Mouse (Mus musculus) hindbrain, embryonic 16.5 days (tissue): ENCODE measurements around the gene Vrk2. TPM values are rescaled to one million over a fixed set of nuclear protein-coding genes. Genes with fewer than 3 reads are reported as not detected.
A peak's percentile ranks its signal among the peaks of the same experiment; 100 is the strongest.

Experiments used
- ATAC-seq: fragments of 200-750 bp; cut with Nextera tagmentation; 2 replicates; pipeline ENCODE4 v1.8.0; 2017; ENCODE audit warnings: moderate TSS enrichment, moderate library complexity
- H3K27ac ChIP-seq: fragments of 300-500 bp; sonication (generic); 2 replicates; pipeline ENCODE4 v1.5.1; 2014; ENCODE audit warnings: low read depth, mild to moderate bottlenecking, control low read depth, low read length, moderate library complexity
- H3K27me3 ChIP-seq: fragments of 300-500 bp; sonication (generic); replicated peaks from 2 replicates; pipeline ENCODE4 v1.6.1; 2014; ENCODE audit warnings: low read length; ENCODE audit not compliant: control insufficient read depth, insufficient read depth
- H3K36me3 ChIP-seq: fragments of 300-500 bp; sonication (generic); 2 replicates; pipeline ENCODE4 v1.6.1; 2014; ENCODE audit warnings: mild to moderate bottlenecking, low read length, moderate library complexity, mixed read lengths; ENCODE audit not compliant: control insufficient read depth, insufficient read depth
- H3K4me1 ChIP-seq: fragments of 300-500 bp; sonication (generic); 2 replicates; pipeline ENCODE4 v1.6.1; 2014; ENCODE audit warnings: low read depth, low read length; ENCODE audit not compliant: control insufficient read depth, insufficient read depth
- H3K4me2 ChIP-seq: fragments of 300-500 bp; sonication (generic); 2 replicates; pipeline ENCODE4 v1.6.1; 2014; ENCODE audit warnings: mild to moderate bottlenecking, low read length, control low read depth, moderate library complexity
- H3K4me3 ChIP-seq: fragments of 300-500 bp; sonication (generic); 2 replicates; pipeline ENCODE4 v1.5.1; 2014; ENCODE audit warnings: mild to moderate bottlenecking, low read length, control low read depth, moderate library complexity
- H3K9ac ChIP-seq: fragments of 300-500 bp; sonication (generic); 2 replicates; pipeline ENCODE4 v1.6.1; 2014; ENCODE audit warnings: low read depth, mild to moderate bottlenecking, control low read depth, low read length, moderate library complexity
- H3K9me3 ChIP-seq: fragments of 300-500 bp; sonication (generic); 2 replicates; pipeline ENCODE4 v1.6.1; 2014; ENCODE audit warnings: mild to moderate bottlenecking, low read length, moderate library complexity; ENCODE audit not compliant: control insufficient read depth
- WGBS: fragments of 180-500 bp; shearing (Covaris S2); extraction: QIAGEN DNeasy Blood & Tissue Kit; methylation state at CpG from one replicate; pipeline ENCODE4 v1.1.7; 2014; 5-methylcytosine and 5-hydroxymethylcytosine counted together
- polyA plus RNA-seq: library from polyadenylated mRNA; unstranded; fragments of >200 nt; fragmentation: Nextera tagmentation; extraction: Ambion mirVana; gene quantifications from 2 replicates; pipeline ENCODE4 v1.2.1, GENCODE M21; 2015

The Vrk2 gene
- polyA plus RNA-seq, 1 experiment from 2014 or later, result 3.5 TPM

GRCm38 (mm10) chr11:26601571-26602175, 7.9 kb upstream of the Vrk2 start:
- H3K27me3 ChIP-seq, result no peaks in the 10 kb centered on the region
- H3K9me3 ChIP-seq, result no peaks in the 10 kb centered on the region
- no peak overlapping the region for H3K4me3 ChIP-seq
- 89% methylated on average over 2 of the region's 2 CpGs for WGBS
- no peak overlapping the region for H3K4me2 ChIP-seq
- no peak overlapping the region for H3K9ac ChIP-seq
- no peak for ATAC-seq
- no peak overlapping the region for H3K27ac ChIP-seq
- H3K4me1 ChIP-seq, result no peaks in the 10 kb centered on the region
- H3K36me3 ChIP-seq, result no peaks in the 10 kb centered on the region

GRCm38 (mm10) chr11:26600692-26601091, 6.9 kb upstream of the Vrk2 start:
- Histone ChIP-seq H3K27ac (no peak overlapping the region), H3K4me3 (no peak overlapping the region), H3K9me3 (no peaks in the 10 kb centered on the region), H3K27me3 (no peaks in the 10 kb centered on the region), H3K4me1 (no peaks in the 10 kb centered on the region), H3K36me3 (no peaks in the 10 kb centered on the region), H3K9ac (no peak overlapping the region), H3K4me2 (no peak overlapping the region)
- ATAC-seq, result no peak
- WGBS, result 82% methylated on average over 4 of the region's 4 CpGs

GRCm38 (mm10) chr11:26598876-26599275, 5.1 kb upstream of the Vrk2 start:
- Histone ChIP-seq H3K27me3 (no peaks in the 10 kb centered on the region), H3K4me3 (no peak overlapping the region), H3K4me2 (no peak overlapping the region), H3K27ac (no peak overlapping the region), H3K36me3 (no peaks in the 10 kb centered on the region), H3K4me1 (no peaks in the 10 kb centered on the region), H3K9me3 (no peaks in the 10 kb centered on the region), H3K9ac (no peak overlapping the region)
- 90% methylated on average over 1 of the region's 1 CpGs for WGBS
- ATAC-seq, result no peak

- no peak for ATAC-seq
- WGBS, result 85% methylated on average over 6 of the region's 6 CpGs
These were observed 4.0 kb upstream of the Vrk2 start for GRCm38 (mm10) chr11:26597761-26598160.

GRCm38 (mm10) chr11:26597145-26597544, 3.3 kb upstream of the Vrk2 start:
- no peak for ATAC-seq
- no peak overlapping the region for H3K27ac ChIP-seq

More at GRCm38 (mm10) chr11:26597761-26598160, 4.0 kb upstream of the Vrk2 start:
- H3K4me2 ChIP-seq, result no peak overlapping the region
- H3K9ac ChIP-seq, result no peak overlapping the region
- no peaks in the 10 kb centered on the region for H3K9me3 ChIP-seq
- H3K4me1 ChIP-seq, result peaks cover 6% of the 10 kb centered on the region; the same call in 1 of the 2 replicates
- H3K27me3 ChIP-seq, result no peaks in the 10 kb centered on the region
- no peak overlapping the region for H3K4me3 ChIP-seq
- H3K36me3 ChIP-seq, result no peaks in the 10 kb centered on the region
- H3K27ac ChIP-seq, result no peak overlapping the region

GRCm38 (mm10) chr11:26596186-26596585, 2.4 kb upstream of the Vrk2 start:
- H3K36me3 ChIP-seq, result no peaks in the 10 kb centered on the region
- no peaks in the 10 kb centered on the region for H3K27me3 ChIP-seq
- H3K4me3 ChIP-seq, result no peak overlapping the region
- no peak overlapping the region for H3K4me2 ChIP-seq
- ATAC-seq, result no peak
- H3K27ac ChIP-seq, result no peak overlapping the region
- H3K9ac ChIP-seq, result no peak overlapping the region
- no peaks in the 10 kb centered on the region for H3K9me3 ChIP-seq
- WGBS, result 91% methylated on average over 1 of the region's 1 CpGs
- H3K4me1 ChIP-seq, result peaks cover 6% of the 10 kb centered on the region; the same call in 1 of the 2 replicates

More at GRCm38 (mm10) chr11:26597145-26597544, 3.3 kb upstream of the Vrk2 start:
- WGBS, result 80% methylated on average over 6 of the region's 6 CpGs
- Histone ChIP-seq H3K9me3 (no peaks in the 10 kb centered on the region), H3K27me3 (no peaks in the 10 kb centered on the region), H3K4me2 (no peak overlapping the region), H3K4me1 (peaks cover 6% of the 10 kb centered on the region; the same call in 1 of the 2 replicates), H3K4me3 (no peak overlapping the region), H3K9ac (no peak overlapping the region), H3K36me3 (no peaks in the 10 kb centered on the region)

- Histone ChIP-seq H3K4me3 (no peak overlapping the region), H3K4me2 (no peak overlapping the region), H3K27me3 (no peaks in the 10 kb centered on the region), H3K27ac (no peak overlapping the region), H3K4me1 (peaks cover 6% of the 10 kb centered on the region; the same call in 1 of the 2 replicates), H3K9me3 (no peaks in the 10 kb centered on the region), H3K36me3 (no peaks in the 10 kb centered on the region), H3K9ac (no peak overlapping the region)
- WGBS, result 82% methylated on average over 1 of the region's 1 CpGs
- ATAC-seq, result no peak
These were observed 688 bp upstream of the Vrk2 start for GRCm38 (mm10) chr11:26594487-26594886.

GRCm38 (mm10) chr11:26592395-26593053, 1.3 kb downstream of the Vrk2 start:
- Histone ChIP-seq H3K9ac (peak overlapping the region; percentile 77; the same call in 1 of the 2 replicates), H3K27me3 (no peaks in the 10 kb centered on the region), H3K27ac (no peak overlapping the region), H3K4me1 (peaks cover 6% of the 10 kb centered on the region; the same call in 1 of the 2 replicates), H3K4me2 (peak overlapping the region; percentile 96), H3K36me3 (no peaks in the 10 kb centered on the region), H3K4me3 (peak overlapping the region; percentile 67), H3K9me3 (no peaks in the 10 kb centered on the region)
- WGBS, result 40% methylated on average over 6 of the region's 6 CpGs
- no peak for ATAC-seq

- H3K27me3 ChIP-seq, result no peaks in the 10 kb centered on the region
- H3K36me3 ChIP-seq, result no peaks in the 10 kb centered on the region
- H3K27ac ChIP-seq, result no peak overlapping the region
- no peak overlapping the region for H3K4me3 ChIP-seq
- no peak overlapping the region for H3K4me2 ChIP-seq
- H3K9me3 ChIP-seq, result no peaks in the 10 kb centered on the region
- no peaks in the 10 kb centered on the region for H3K4me1 ChIP-seq
- 81% methylated on average over 1 of the region's 1 CpGs for WGBS
- peak; percentile 72; the same call in 1 of the 2 replicates for ATAC-seq
- no peak overlapping the region for H3K9ac ChIP-seq
These were observed 6.6 kb downstream of the Vrk2 start for GRCm38 (mm10) chr11:26587184-26587524.
